Mouse (Mus musculus) T-helper 17 cell (primary cell): ENCODE results near the gene Nfs1.
"Not testable (repeated sequence)": the region's sequence is repeated elsewhere in the genome, so short reads cannot be mapped to it uniquely, and the experiment has no call there.

Source experiments
- in situ Hi-C, 2 experiments: fragments of 300-600 bp; cut with MboI, MseI; formaldehyde crosslinking; loops; 1 replicate in 1 of 2; 2 replicates in 1 of 2; pipeline ENCODE4 v1.15.1; 2025; ENCODE audit warnings: high pct_unique_total_duplicates in 2 of 2

Gene Nfs1

GRCm38 (mm10) chr2:156146272-156146989, 2.4 kb upstream of the Nfs1 start:
- in situ Hi-C loops, result no loop called here

- in situ Hi-C loops, result no loop called here
Measured at GRCm38 (mm10) chr2:156145486-156146130, 1.6 kb upstream of the Nfs1 start.

GRCm38 (mm10) chr2:156143367-156143766, 619 bp downstream of the Nfs1 start:
- in situ Hi-C loops, result loop anchor here in 1 of 2 experiments (5.0 kb wide), 1 partner anchor 34 kb away; no protein-coding TSS in a partner anchor

- in situ Hi-C loops, result loop anchor here in 1 of 2 experiments (5.0 kb wide), 1 partner anchor 34 kb away; no protein-coding TSS in a partner anchor
Measured at GRCm38 (mm10) chr2:156142820-156143219, 1.2 kb downstream of the Nfs1 start.

GRCm38 (mm10) chr2:156135695-156136094, 8.3 kb downstream of the Nfs1 start:
- in situ Hi-C loops, result no loop called here

- in situ Hi-C loops, result loop anchor here in 1 of 2 experiments (5.0 kb wide), 1 partner anchor 132 kb away; no protein-coding TSS in a partner anchor
Measured at GRCm38 (mm10) chr2:156134161-156134560, 9.8 kb downstream of the Nfs1 start.

- in situ Hi-C loops, result no loop called here
Measured at GRCm38 (mm10) chr2:156126992-156127391, 17.0 kb downstream of the Nfs1 start, which contains the start of gene Gm28036. TSS of gene Gm28036 (minus strand) at chr2:156127092.

GRCm38 (mm10) chr2:156123731-156124130, 20.3 kb downstream of the Nfs1 start:
- in situ Hi-C loops, result no loop called here

GRCm38 (mm10) chr2:156119566-156119965, 24.4 kb downstream of the Nfs1 start:
- in situ Hi-C loops, result no loop called here

GRCm38 (mm10) chr2:156112080-156112423, 31.9 kb downstream of the Nfs1 start:
- in situ Hi-C loops, result not testable (repeated sequence)

- in situ Hi-C loops, result no loop called here
Measured at GRCm38 (mm10) chr2:156111358-156112079, 32.5 kb downstream of the Nfs1 start, which contains the start of the genes Cpne1 and Rbm12. TSS of gene Cpne1 (minus strand) at chr2:156111965. TSS of gene Rbm12 (minus strand) at chr2:156111978.

GRCm38 (mm10) chr2:156110627-156111357, 33.2 kb downstream of the Nfs1 start:
- in situ Hi-C loops, result no loop called here

- in situ Hi-C loops, result no loop called here
Measured at GRCm38 (mm10) chr2:156091926-156092325, 52.1 kb downstream of the Nfs1 start.

- in situ Hi-C loops, result no loop called here
Measured at GRCm38 (mm10) chr2:156089799-156090198, 54.2 kb downstream of the Nfs1 start.

- in situ Hi-C loops, result no loop called here
Measured at GRCm38 (mm10) chr2:156087391-156088110, 56.4 kb downstream of the Nfs1 start.

GRCm38 (mm10) chr2:156084541-156084940, 59.4 kb downstream of the Nfs1 start:
- in situ Hi-C loops, result no loop called here

- in situ Hi-C loops, result no loop called here
Measured at GRCm38 (mm10) chr2:156080391-156080790, 63.6 kb downstream of the Nfs1 start.

GRCm38 (mm10) chr2:156079674-156080073, 64.3 kb downstream of the Nfs1 start:
- in situ Hi-C loops, result no loop called here

GRCm38 (mm10) chr2:156079183-156079560, 64.8 kb downstream of the Nfs1 start:
- in situ Hi-C loops, result no loop called here

GRCm38 (mm10) chr2:156078421-156079182, 65.4 kb downstream of the Nfs1 start:
- in situ Hi-C loops, result no loop called here
